Mouse (Mus musculus) adipocyte (in vitro differentiated cells): ENCODE results near the gene Ifit1.

Source experiments
- DNase-seq: peaks from one replicate; pipeline ENCODE4 v3.0.0-alpha.2; 2016; ENCODE audit warnings: low spot score

Ifit1 gene

GRCm38 (mm10) chr19:34655227-34655805 lies 14.6 kb downstream of the Ifit1 start:
- no peak for DNase-seq

- DNase-seq = no peak
Measured at GRCm38 (mm10) chr19:34656511-34657298, 16.0 kb downstream of the Ifit1 start.

- peak; percentile 77 for DNase-seq
Measured at GRCm38 (mm10) chr19:34662067-34662507, 21.4 kb downstream of the Ifit1 start.

- DNase-seq = no peak
Measured at GRCm38 (mm10) chr19:34662740-34663139, 22.1 kb downstream of the Ifit1 start.

- DNase-seq = peak; percentile 81
Measured at GRCm38 (mm10) chr19:34666127-34666526, 25.5 kb downstream of the Ifit1 start.

- no peak for DNase-seq
Measured at GRCm38 (mm10) chr19:34673476-34673875, 32.8 kb downstream of the Ifit1 start.

- no peak for DNase-seq
Measured at GRCm38 (mm10) chr19:34678428-34678827, 37.8 kb downstream of the Ifit1 start.

- peak; percentile 84 for DNase-seq
Measured at GRCm38 (mm10) chr19:34684857-34685256, 44.2 kb downstream of the Ifit1 start.

GRCm38 (mm10) chr19:34685530-34685929 lies 44.9 kb downstream of the Ifit1 start:
- no peak for DNase-seq

- no peak for DNase-seq
Measured at GRCm38 (mm10) chr19:34691402-34691801, 50.7 kb downstream of the Ifit1 start.

- DNase-seq = no peak
Measured at GRCm38 (mm10) chr19:34696352-34696986, 55.8 kb downstream of the Ifit1 start.

GRCm38 (mm10) chr19:34697461-34697860 lies 56.8 kb downstream of the Ifit1 start:
- DNase-seq = no peak

- no peak for DNase-seq
Measured at GRCm38 (mm10) chr19:34698432-34698831, 57.8 kb downstream of the Ifit1 start.

GRCm38 (mm10) chr19:34698852-34699251 lies 58.2 kb downstream of the Ifit1 start:
- DNase-seq = no peak

- no peak for DNase-seq
Measured at GRCm38 (mm10) chr19:34699300-34699699, 58.6 kb downstream of the Ifit1 start.
